Mouse (Mus musculus): ENCODE results near the gene Btbd3. TPM values are rescaled to one million over a fixed set of nuclear protein-coding genes. Genes with fewer than 3 reads are reported as not detected.

Btbd3 gene
- polyA plus RNA-seq, 1 experiment = 6.7 TPM

DNA sequence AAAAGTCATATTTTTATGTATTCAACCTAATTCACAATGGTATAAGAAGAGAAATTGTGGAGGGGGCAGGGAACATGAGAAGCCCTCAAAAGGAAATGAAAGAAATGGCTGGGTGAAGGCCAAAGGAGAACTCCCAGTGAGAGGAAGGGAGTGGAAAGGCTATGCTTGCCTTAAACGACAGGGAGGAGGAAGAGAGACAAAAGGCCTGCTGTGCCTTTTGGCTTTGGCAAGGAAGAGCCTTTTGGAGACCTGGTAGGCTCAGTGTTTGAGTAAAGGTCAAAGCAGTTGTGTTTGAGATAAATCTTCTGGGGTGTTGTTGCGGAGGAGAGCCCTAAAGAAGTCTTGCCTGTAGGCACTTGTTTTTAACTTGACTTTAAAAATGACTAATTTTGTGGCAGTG is 175.6 kb downstream of the Btbd3 start:
- H3K27ac ChIP-seq (ENCODE audit: insufficient read depth, low read depth, low read length) = no peak overlapping the region
- H3K4me3 ChIP-seq (ENCODE audit: insufficient read depth, low read depth, low read length) = no peak overlapping the region
- H3K4me1 ChIP-seq (ENCODE audit: control insufficient read depth, insufficient read depth, low read length) = no peaks in the 10 kb centered on the region
- no peaks in the 10 kb centered on the region for H3K27me3 ChIP-seq (replicated peaks; ENCODE audit: control insufficient read depth, insufficient read depth, low read length)
- TF ChIP-seq POLR2A (IDR thresholded peaks at IDR 0.05; ENCODE audit: low read depth, low read length) (no peak), CTCF (conservative IDR thresholded peaks at IDR 0.05; ENCODE audit: insufficient read depth, insufficient read length, low read depth, low read length) (no peak)
- no peak for DNase-seq
- WGBS = 41% methylated on average over 2 of the region's 2 CpGs
- no peaks in the 10 kb centered on the region for H3K36me3 ChIP-seq (ENCODE audit: control insufficient read depth, insufficient read depth, low read length)

DNA sequence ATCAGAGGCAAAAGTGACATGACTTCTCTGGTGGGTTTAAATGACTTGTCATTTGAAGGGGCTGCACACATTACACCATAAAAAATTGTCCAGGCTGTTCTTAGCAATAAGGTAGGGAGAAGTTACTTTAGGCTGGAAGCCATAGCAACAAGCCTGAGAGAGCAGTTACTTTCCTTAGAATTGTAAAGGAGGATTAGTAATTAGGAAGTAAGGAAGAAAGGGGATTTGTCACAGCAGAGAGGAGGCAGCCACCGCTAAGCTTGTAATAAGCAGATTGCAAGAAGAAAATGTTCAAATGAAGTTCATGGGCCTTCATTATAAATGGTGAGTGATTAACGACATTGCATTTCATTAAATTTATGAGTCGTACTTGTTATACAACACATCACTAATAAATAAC is 190.1 kb downstream of the Btbd3 start:
- H3K27me3 ChIP-seq (replicated peaks; ENCODE audit: control insufficient read depth, insufficient read depth, low read length) = no peaks in the 10 kb centered on the region
- no peak overlapping the region for H3K27ac ChIP-seq (ENCODE audit: insufficient read depth, low read depth, low read length)
- WGBS = 74% methylated on average over 3 of the region's 3 CpGs
- no peaks in the 10 kb centered on the region for H3K4me1 ChIP-seq (ENCODE audit: control insufficient read depth, insufficient read depth, low read length)
- H3K4me3 ChIP-seq (ENCODE audit: insufficient read depth, low read depth, low read length) = no peak overlapping the region
- DNase-seq = no peak
- H3K36me3 ChIP-seq (ENCODE audit: control insufficient read depth, insufficient read depth, low read length) = no peaks in the 10 kb centered on the region
- TF ChIP-seq CTCF (conservative IDR thresholded peaks at IDR 0.05; ENCODE audit: insufficient read depth, insufficient read length, low read depth, low read length) = no peak
- TF ChIP-seq POLR2A (IDR thresholded peaks at IDR 0.05; ENCODE audit: low read depth, low read length) = no peak

DNA sequence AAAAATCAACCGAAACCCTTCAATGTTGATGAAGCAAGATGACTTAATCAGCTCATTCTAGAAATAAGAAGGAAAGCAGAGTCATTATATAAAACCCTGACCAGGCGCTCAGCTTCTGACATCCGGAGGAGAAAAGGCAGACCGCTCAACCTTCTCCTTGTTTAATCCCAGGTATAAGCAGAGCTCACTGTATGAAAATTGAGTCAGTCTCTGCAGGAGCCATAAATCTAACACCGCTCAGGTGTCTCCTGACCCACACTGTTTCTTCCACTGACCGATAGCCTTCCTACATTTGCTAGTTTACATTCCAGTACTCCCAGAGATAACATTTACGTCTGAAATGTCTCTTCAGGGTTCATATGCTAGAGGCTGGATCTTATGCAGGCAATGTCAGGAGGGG is 190.6 kb downstream of the Btbd3 start:
- WGBS = 82% methylated on average over 7 of the region's 7 CpGs
- no peak for DNase-seq
- H3K4me1 ChIP-seq (ENCODE audit: control insufficient read depth, insufficient read depth, low read length) = no peaks in the 10 kb centered on the region
- no peaks in the 10 kb centered on the region for H3K27me3 ChIP-seq (replicated peaks; ENCODE audit: control insufficient read depth, insufficient read depth, low read length)
- TF ChIP-seq POLR2A (IDR thresholded peaks at IDR 0.05; ENCODE audit: low read depth, low read length) = no peak
- no peak for TF ChIP-seq CTCF (conservative IDR thresholded peaks at IDR 0.05; ENCODE audit: insufficient read depth, insufficient read length, low read depth, low read length)
- no peak overlapping the region for H3K4me3 ChIP-seq (ENCODE audit: insufficient read depth, low read depth, low read length)
- no peak overlapping the region for H3K27ac ChIP-seq (ENCODE audit: insufficient read depth, low read depth, low read length)
- H3K36me3 ChIP-seq (ENCODE audit: control insufficient read depth, insufficient read depth, low read length) = no peaks in the 10 kb centered on the region

DNA sequence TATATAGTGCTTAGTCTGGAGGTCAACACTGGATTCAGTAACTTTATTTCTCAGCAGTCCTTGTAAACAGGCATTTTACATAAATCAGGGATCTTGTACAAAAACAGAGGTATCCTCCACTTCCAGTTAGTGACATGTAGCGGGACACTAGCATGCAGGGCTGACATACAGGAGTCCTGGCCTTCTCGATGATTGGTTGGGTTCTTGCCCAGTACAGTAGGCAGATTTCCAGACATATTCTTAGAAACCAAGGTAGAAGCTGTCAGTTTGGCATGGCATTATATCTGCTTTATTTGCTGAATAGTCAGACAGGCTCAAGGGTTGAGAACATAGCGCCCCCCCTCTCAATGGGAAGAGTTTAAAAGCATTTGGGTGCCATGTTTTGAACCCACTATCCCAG is 191.3 kb downstream of the Btbd3 start:
- Histone ChIP-seq H3K27me3 (replicated peaks; ENCODE audit: control insufficient read depth, insufficient read depth, low read length) (no peaks in the 10 kb centered on the region), H3K27ac (ENCODE audit: insufficient read depth, low read depth, low read length) (no peak overlapping the region), H3K36me3 (ENCODE audit: control insufficient read depth, insufficient read depth, low read length) (no peaks in the 10 kb centered on the region), H3K4me3 (ENCODE audit: insufficient read depth, low read depth, low read length) (no peak overlapping the region), H3K4me1 (ENCODE audit: control insufficient read depth, insufficient read depth, low read length) (no peaks in the 10 kb centered on the region)
- 94% methylated on average over 3 of the region's 3 CpGs for WGBS
- no peak for TF ChIP-seq POLR2A (IDR thresholded peaks at IDR 0.05; ENCODE audit: low read depth, low read length)
- TF ChIP-seq CTCF (conservative IDR thresholded peaks at IDR 0.05; ENCODE audit: insufficient read depth, insufficient read length, low read depth, low read length) = no peak
- no peak for DNase-seq

DNA sequence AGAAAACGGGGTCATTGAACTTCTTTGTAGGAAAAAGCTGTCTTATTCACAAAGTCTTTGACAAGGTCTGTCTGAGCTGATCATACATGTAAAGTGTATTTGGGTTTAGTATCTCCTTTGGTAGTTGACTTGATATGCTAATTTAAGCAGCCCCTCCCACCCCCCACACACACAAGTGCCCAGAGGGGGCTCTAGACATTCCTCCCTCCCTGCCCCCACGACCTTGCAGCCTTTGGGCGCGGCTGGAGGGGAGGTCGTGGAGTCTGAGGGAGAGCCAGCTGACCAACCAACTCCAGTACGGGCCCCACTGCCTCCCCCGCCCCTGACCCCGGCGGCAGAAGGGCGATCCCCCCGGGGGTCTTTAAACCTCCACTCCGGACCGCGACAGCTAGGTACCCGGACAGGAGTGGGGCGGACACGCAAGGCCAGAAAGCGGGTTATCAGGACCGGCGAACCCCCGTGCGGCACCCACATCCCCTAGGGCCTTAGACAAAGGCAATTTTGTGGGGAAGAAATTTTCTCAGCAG is 211.7 kb downstream of the Btbd3 start:
- H3K27ac ChIP-seq (ENCODE audit: insufficient read depth, low read depth, low read length) = no peak overlapping the region
- no peaks in the 10 kb centered on the region for H3K4me1 ChIP-seq (ENCODE audit: control insufficient read depth, insufficient read depth, low read length)
- H3K36me3 ChIP-seq (ENCODE audit: control insufficient read depth, insufficient read depth, low read length) = no peaks in the 10 kb centered on the region
- H3K27me3 ChIP-seq (replicated peaks; ENCODE audit: control insufficient read depth, insufficient read depth, low read length) = no peaks in the 10 kb centered on the region
- TF ChIP-seq POLR2A (IDR thresholded peaks at IDR 0.05; ENCODE audit: low read depth, low read length) (no peak), CTCF (conservative IDR thresholded peaks at IDR 0.05; ENCODE audit: insufficient read depth, insufficient read length, low read depth, low read length) (no peak)
- no peak overlapping the region for H3K4me3 ChIP-seq (ENCODE audit: insufficient read depth, low read depth, low read length)
- no peak for DNase-seq
- WGBS = 79% methylated on average over 22 of the region's 22 CpGs

DNA sequence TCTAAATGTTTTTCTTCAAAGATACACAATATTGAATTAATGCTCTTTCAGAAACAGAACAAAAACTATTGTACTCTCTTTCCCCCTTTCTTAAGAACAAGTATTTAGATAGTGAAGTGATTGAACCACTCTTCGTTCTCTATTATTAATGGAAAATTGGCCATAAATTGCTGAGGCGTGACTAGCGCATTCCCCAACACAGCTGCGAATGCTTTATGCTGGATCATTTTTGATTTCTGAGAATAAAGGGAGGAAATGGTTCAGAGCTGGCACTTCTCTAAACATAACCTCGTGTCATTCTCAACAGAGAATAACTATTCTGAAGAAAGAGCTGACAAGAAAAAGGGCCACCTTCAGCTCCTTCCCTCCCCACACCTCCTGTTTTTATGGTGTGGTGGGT is 217.0 kb downstream of the Btbd3 start:
- H3K36me3 ChIP-seq (ENCODE audit: control insufficient read depth, insufficient read depth, low read length) = no peaks in the 10 kb centered on the region
- no peaks in the 10 kb centered on the region for H3K27me3 ChIP-seq (replicated peaks; ENCODE audit: control insufficient read depth, insufficient read depth, low read length)
- H3K4me1 ChIP-seq (ENCODE audit: control insufficient read depth, insufficient read depth, low read length) = no peaks in the 10 kb centered on the region
- no peak overlapping the region for H3K4me3 ChIP-seq (ENCODE audit: insufficient read depth, low read depth, low read length)
- WGBS = 72% methylated on average over 5 of the region's 5 CpGs
- no peak overlapping the region for H3K27ac ChIP-seq (ENCODE audit: insufficient read depth, low read depth, low read length)
- DNase-seq = no peak
- TF ChIP-seq CTCF (conservative IDR thresholded peaks at IDR 0.05; ENCODE audit: insufficient read depth, insufficient read length, low read depth, low read length) (no peak), POLR2A (IDR thresholded peaks at IDR 0.05; ENCODE audit: low read depth, low read length) (no peak)

DNA sequence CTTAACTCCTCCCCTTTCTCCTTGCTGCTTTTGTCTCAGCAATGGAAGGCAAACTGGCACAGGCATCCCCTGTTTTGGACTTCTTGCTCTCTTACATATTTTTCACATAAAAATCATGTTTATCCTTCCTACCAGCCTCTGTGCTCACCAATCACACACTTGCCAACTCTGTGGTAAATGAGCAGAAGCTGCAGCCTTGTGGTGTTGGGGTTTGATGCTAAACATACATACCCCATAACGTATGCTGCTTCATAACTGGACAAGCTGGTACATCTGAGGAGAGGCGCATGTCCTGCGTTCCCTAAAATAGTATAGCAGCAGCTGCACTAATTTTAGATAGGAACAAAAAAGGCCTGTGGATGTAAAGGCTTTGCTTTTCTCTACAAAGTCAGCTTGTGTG is 220.1 kb downstream of the Btbd3 start:
- no peak overlapping the region for H3K4me3 ChIP-seq (ENCODE audit: insufficient read depth, low read depth, low read length)
- DNase-seq = no peak
- no peaks in the 10 kb centered on the region for H3K27me3 ChIP-seq (replicated peaks; ENCODE audit: control insufficient read depth, insufficient read depth, low read length)
- H3K36me3 ChIP-seq (ENCODE audit: control insufficient read depth, insufficient read depth, low read length) = no peaks in the 10 kb centered on the region
- no peaks in the 10 kb centered on the region for H3K4me1 ChIP-seq (ENCODE audit: control insufficient read depth, insufficient read depth, low read length)
- TF ChIP-seq POLR2A (IDR thresholded peaks at IDR 0.05; ENCODE audit: low read depth, low read length) = no peak
- no peak for TF ChIP-seq CTCF (conservative IDR thresholded peaks at IDR 0.05; ENCODE audit: insufficient read depth, insufficient read length, low read depth, low read length)
- 89% methylated on average over 3 of the region's 3 CpGs for WGBS
- H3K27ac ChIP-seq (ENCODE audit: insufficient read depth, low read depth, low read length) = no peak overlapping the region
